Mouse (Mus musculus) cerebellum, adult 2 months (tissue): ENCODE measurements at regions not wholly inside any gene's neighbourhood (a gene's known extent, or its start where the extent isn't known, plus 50 kb on each side); places are given as distances from the start of the nearest gene placed in this dataset.
A peak's percentile ranks its signal among the peaks of the same experiment; 100 is the strongest.

ENCODE experiments used
- DNase-seq, 2 experiments: peaks; one replicate each; pipeline ENCODE4 v3.0.0; 2021
- H3K27ac ChIP-seq: fragments of 200-500 bp; 2 replicates; pipeline ENCODE4 v1.5.1; 2012; ENCODE audit warnings: low read length, control low read depth, inconsistent platforms; ENCODE audit not compliant: insufficient read depth
- H3K27me3 ChIP-seq: fragments of 200-500 bp; 2 replicates; pipeline ENCODE4 v1.6.1; 2012; ENCODE audit warnings: inconsistent platforms, mild to moderate bottlenecking, low read length, moderate library complexity; ENCODE audit not compliant: control insufficient read depth, insufficient read depth
- H3K4me1 ChIP-seq: fragments of 200-500 bp; 2 replicates; pipeline ENCODE4 v1.6.1; 2011; ENCODE audit warnings: low read length; ENCODE audit not compliant: control insufficient read depth, insufficient read depth
- H3K4me3 ChIP-seq: fragments of 200-500 bp; replicated peaks from 2 replicates; pipeline ENCODE3; 2011; ENCODE audit warnings: mild to moderate bottlenecking, low read depth, low read length, control low read depth; ENCODE audit not compliant: insufficient read depth
- CTCF ChIP-seq: fragments of 200-500 bp; IDR thresholded peaks from 2 replicates; pipeline ENCODE4 v1.5.1; 2011; ENCODE audit warnings: low read depth, mild to moderate bottlenecking, control low read depth, low read length, moderate library complexity, borderline replicate concordance; ENCODE audit not compliant: insufficient read depth
- POLR2A ChIP-seq: fragments of 200-500 bp; IDR thresholded peaks from 2 replicates; pipeline ENCODE4 v1.6.1; 2011; ENCODE audit warnings: low read length, control low read depth, borderline replicate concordance; ENCODE audit not compliant: insufficient read depth
- WGBS: fragments of 180-500 bp; shearing (Covaris S2); methylation state at CpG from one replicate; pipeline ENCODE4 v1.1.7; 2018; 5-methylcytosine and 5-hydroxymethylcytosine counted together

- no peaks in the 10 kb centered on the region for H3K4me1 ChIP-seq
- no peaks in the 10 kb centered on the region for H3K27me3 ChIP-seq
- no peak for TF ChIP-seq CTCF
- DNase-seq, result no peak
- no peak overlapping the region for H3K27ac ChIP-seq
- H3K4me3 ChIP-seq, result no peak overlapping the region
- 51% methylated on average over 2 of the region's 2 CpGs for WGBS
Observed at GRCm38 (mm10) chr3:38371702-38372101, 112.9 kb downstream of the Ankrd50 start.

- no peaks in the 10 kb centered on the region for H3K27me3 ChIP-seq
- no peak overlapping the region for H3K27ac ChIP-seq
- no peaks in the 10 kb centered on the region; the same call in 1 of the 2 replicates for H3K4me1 ChIP-seq
- TF ChIP-seq CTCF (no peak), POLR2A (no peak)
- peak in 1 of 2 experiments; percentile 45 for DNase-seq
- no peak overlapping the region for H3K4me3 ChIP-seq
- WGBS, result 49% methylated on average over 4 of the region's 4 CpGs
Observed at GRCm38 (mm10) chr3:38363888-38364287, 120.8 kb downstream of the Ankrd50 start.

DNA sequence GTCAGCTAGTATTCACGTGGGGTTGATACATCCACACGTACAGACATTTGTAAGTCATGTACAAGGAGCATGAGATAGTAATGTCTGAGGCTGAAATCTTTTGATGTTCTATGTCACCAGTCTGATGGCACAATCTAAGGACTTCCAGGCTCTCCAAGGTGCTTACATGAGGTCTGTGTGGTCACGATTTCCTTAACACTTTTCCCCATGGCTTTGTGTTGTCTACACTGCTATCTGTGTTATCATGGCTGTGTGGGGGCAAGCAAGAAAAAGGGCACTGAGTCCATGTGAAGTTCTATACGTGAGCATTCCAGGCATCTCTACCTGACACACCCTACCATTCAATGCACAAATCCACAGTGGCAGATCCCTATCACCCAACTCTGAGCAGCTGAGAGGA, 123.2 kb downstream of the Ankrd50 start:
- Histone ChIP-seq H3K4me1 (no peaks in the 10 kb centered on the region; the same call in none of the 2 replicates), H3K27ac (no peak overlapping the region), H3K4me3 (no peak overlapping the region), H3K27me3 (no peaks in the 10 kb centered on the region)
- TF ChIP-seq POLR2A (no peak), CTCF (no peak)
- DNase-seq, result no peak
- WGBS, result 94% methylated on average over 4 of the region's 4 CpGs

GRCm38 (mm10) chr3:38360974-38361373, 123.7 kb downstream of the Ankrd50 start:
- no peak overlapping the region for H3K27ac ChIP-seq
- H3K4me3 ChIP-seq, result no peak overlapping the region
- no peaks in the 10 kb centered on the region; the same call in none of the 2 replicates for H3K4me1 ChIP-seq
- no peak for DNase-seq
- TF ChIP-seq CTCF (no peak), POLR2A (no peak)
- whole genome bisulfite sequencing, result 71% methylated on average over 5 of the region's 5 CpGs
- H3K27me3 ChIP-seq, result no peaks in the 10 kb centered on the region

DNA sequence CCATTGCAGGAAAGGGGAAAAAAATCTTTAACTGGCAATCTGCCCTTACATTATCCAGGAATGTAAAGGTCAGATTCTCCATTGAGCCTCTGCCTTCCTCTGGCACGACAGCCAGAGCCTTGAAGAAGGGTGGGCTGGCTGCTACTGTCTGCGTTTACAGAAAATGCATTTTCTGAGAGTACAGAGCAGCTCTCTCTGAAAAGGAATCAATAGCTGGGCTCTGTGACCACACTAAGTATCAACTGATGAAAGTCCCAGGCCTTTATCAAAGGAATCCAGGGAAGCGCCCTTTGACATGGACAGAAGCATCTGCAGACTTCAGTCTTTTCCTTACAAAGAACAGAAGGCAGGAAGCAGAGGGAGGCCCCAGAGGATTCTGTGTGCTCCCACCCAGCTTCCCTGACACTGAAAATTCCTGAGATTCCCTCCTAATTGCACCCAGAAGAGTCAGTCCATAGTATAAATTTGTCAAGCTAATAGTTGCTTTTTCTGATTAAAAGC, 124.2 kb downstream of the Ankrd50 start:
- Histone ChIP-seq H3K4me3 (no peak overlapping the region), H3K27ac (no peak overlapping the region), H3K4me1 (no peaks in the 10 kb centered on the region; the same call in none of the 2 replicates), H3K27me3 (no peaks in the 10 kb centered on the region)
- DNase-seq, result no peak
- TF ChIP-seq POLR2A, result no peak
- TF ChIP-seq CTCF, result no peak
- WGBS, result 69% methylated on average over 3 of the region's 3 CpGs

DNA sequence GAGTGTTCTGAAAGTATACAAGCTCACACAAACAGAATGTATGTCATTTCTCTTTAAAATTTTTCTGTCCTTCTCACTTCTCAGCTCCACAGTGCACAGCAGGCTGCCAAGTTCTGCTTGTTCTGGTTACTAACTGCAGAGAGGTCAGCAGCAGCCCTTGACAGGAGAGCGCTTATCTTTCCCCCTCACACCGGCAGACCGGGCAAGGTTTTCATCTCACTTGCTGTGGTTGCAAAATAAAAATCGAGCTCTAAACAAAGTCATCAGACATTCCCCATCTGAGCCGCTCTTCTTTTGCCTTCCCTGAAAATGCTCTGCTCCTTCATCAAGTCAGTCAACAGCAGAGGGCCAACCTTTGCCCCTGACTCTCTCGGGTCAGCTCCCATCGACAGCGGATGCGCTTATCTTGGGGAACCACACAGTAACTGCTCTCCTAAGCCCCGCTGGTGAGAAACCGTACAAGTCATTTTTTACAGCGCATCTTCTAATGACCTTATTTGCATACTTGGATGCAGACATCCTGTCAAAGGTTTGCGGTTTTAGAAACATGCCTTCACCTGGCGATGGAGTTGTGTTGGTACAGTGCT, 126.6 kb downstream of the Ankrd50 start:
- no peaks in the 10 kb centered on the region for H3K27me3 ChIP-seq
- DNase-seq, result no peak
- H3K4me1 ChIP-seq, result no peaks in the 10 kb centered on the region; the same call in 1 of the 2 replicates
- 53% methylated on average over 14 of the region's 14 CpGs for WGBS
- H3K27ac ChIP-seq, result no peak overlapping the region
- H3K4me3 ChIP-seq, result no peak overlapping the region
- TF ChIP-seq POLR2A (no peak), CTCF (no peak)

GRCm38 (mm10) chr3:38344283-38344682, 140.4 kb downstream of the Ankrd50 start:
- Histone ChIP-seq H3K27ac (no peak overlapping the region), H3K27me3 (no peaks in the 10 kb centered on the region), H3K4me3 (no peak overlapping the region), H3K4me1 (no peaks in the 10 kb centered on the region)
- TF ChIP-seq POLR2A, result no peak
- no peak for TF ChIP-seq CTCF
- WGBS, result 55% methylated on average over 2 of the region's 2 CpGs
- DNase-seq, result no peak

GRCm38 (mm10) chr3:38341666-38342065, 143.0 kb downstream of the Ankrd50 start:
- no peak for DNase-seq
- no peaks in the 10 kb centered on the region for H3K27me3 ChIP-seq

More at GRCm38 (mm10) chr3:38341666-38342065, 143.0 kb downstream of the Ankrd50 start:
- no peak overlapping the region for H3K27ac ChIP-seq
- no peaks in the 10 kb centered on the region for H3K4me1 ChIP-seq
- no peak overlapping the region for H3K4me3 ChIP-seq
- TF ChIP-seq POLR2A (no peak), CTCF (no peak)
- WGBS, result 88% methylated on average over 1 of the region's 1 CpGs
